Mouse (Mus musculus) erythroblast, embryonic 14.5 days (primary cell): ENCODE results near the gene Gnpat.

ENCODE experiments used
- GATA1 ChIP-seq: IDR thresholded peaks from 2 replicates; pipeline ENCODE4 v1.6.1; 2012; ENCODE audit warnings: low read length, inconsistent platforms, mixed read lengths
- TAL1 ChIP-seq: IDR thresholded peaks from 3 replicates; pipeline ENCODE4 v1.6.1; 2012; ENCODE audit warnings: low read length, inconsistent platforms, mixed read lengths

DNA sequence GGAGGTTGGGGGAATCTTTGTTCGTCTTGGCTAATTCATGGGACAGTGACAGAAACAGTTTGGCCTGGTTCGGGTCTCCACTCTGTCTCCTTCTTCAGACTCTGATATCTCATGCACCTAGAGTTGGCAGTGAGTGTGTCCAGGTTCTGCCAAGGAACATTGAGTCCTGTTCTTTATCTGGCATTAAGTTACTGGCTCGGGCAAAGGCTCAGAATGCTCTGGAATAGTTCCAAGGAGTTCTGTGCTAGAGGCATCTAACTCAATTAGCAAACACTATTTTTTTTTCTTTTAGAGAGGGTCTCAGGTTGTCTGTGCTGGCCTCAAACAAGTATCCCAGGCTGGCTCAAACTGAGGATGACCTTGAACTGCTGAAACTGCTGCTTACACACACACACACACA is 45.5 kb upstream of the Gnpat start:
- no peak for TF ChIP-seq TAL1
- no peak for TF ChIP-seq GATA1
